Mouse (Mus musculus): ENCODE measurements at regions not wholly inside any gene's neighbourhood (a gene's known extent, or its start where the extent isn't known, plus 50 kb on each side); places are given as distances from the start of the nearest gene placed in this dataset.

DNA sequence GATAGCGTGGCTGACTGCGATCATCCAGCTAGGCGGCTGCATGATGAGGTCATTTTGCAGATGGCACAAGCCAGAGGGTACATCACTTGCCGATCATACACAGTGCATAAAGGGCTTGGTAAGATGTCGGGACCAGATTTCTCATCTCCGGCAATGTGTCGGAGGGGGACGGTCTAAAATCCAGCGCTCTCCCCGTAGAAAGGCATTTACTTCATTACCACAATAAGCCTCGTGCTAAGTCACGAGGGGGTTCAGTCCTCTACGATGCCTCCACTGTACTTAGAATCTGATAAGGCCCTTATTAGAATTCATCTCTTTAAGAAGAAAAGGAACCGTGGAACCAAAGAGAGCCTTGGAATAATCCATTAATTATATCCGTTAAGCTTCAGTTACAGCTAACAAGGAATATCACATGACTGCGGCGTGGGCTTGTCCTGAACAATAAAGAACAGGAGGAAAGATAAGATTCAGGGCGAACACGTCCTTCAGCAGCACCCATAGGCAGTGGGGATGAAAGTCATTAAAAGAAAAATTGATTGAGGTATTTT, 52.3 kb upstream of the Atrnl1 start:
- Histone ChIP-seq H3K4me3 (no peak overlapping the region), H3K27me3 (no peaks in the 10 kb centered on the region), H3K9ac (no peak overlapping the region), H3K36me3 (no peaks in the 10 kb centered on the region), H3K9me3 (no peaks in the 10 kb centered on the region), H3K4me2 (no peak overlapping the region), H3K4me1 (0 out of 2 replicates have a peak, but pooled peaks cover 2% of the 10 kb centered on the region), H3K27ac (no peak overlapping the region)
- 84% methylated on average over 19 of the region's 19 CpGs for WGBS
- no peak for ATAC-seq (ENCODE audit: insufficient number of reproducible peaks, low FRiP score, low TSS enrichment, low read depth)

DNA sequence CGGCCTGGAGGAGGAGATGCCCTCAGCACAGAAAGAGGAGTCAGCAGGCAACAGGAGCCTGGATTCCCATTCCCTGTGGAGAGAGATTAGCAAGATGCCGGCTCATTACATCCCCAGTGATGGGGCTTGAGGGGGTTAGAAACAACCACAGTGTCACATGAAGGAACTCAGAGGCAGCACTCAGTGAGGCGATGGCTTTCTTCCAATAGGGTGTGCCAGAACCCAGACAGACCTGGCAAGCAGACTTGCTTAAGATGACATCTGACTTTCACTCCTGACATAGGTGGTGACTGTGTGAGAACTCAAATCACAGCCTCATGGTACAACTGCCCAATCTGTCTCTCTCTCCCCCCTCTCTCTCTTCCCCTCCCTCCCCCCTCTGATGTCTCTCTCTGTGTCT, 50.1 kb upstream of the Atrnl1 start:
- Histone ChIP-seq H3K36me3 (no peaks in the 10 kb centered on the region), H3K27me3 (no peaks in the 10 kb centered on the region), H3K9ac (no peak overlapping the region), H3K9me3 (no peaks in the 10 kb centered on the region), H3K4me2 (no peak overlapping the region), H3K4me3 (no peak overlapping the region), H3K4me1 (no peaks in the 10 kb centered on the region), H3K27ac (no peak overlapping the region)
- 45% methylated on average over 3 of the region's 3 CpGs for WGBS
- no peak for ATAC-seq (ENCODE audit: insufficient number of reproducible peaks, low FRiP score, low TSS enrichment, low read depth)

All from limb, embryonic 15.5 days (tissue).